Mouse (Mus musculus) forebrain, embryonic 11.5 days (tissue): ENCODE measurements around the gene Uaca. TPM values are rescaled to one million over a fixed set of nuclear protein-coding genes. Genes with fewer than 3 reads are reported as not detected.

Experiments used
- ATAC-seq: fragments of 200-750 bp; cut with Nextera tagmentation; replicated peaks from 2 replicates; pipeline ENCODE4 v1.8.0; 2017; ENCODE audit warnings: moderate TSS enrichment; ENCODE audit not compliant: low FRiP score
- DNase-seq: peaks from one replicate; pipeline ENCODE4 v3.0.0-alpha.2; 2017; ENCODE audit warnings: low spot score
- H3K27ac ChIP-seq: fragments of 300-500 bp; sonication (generic); 2 replicates; pipeline ENCODE4 v1.5.1; 2014; ENCODE audit warnings: low read depth, low read length
- H3K27me3 ChIP-seq: fragments of 300-500 bp; sonication (generic); 2 replicates; pipeline ENCODE4 v1.6.1; 2014; ENCODE audit warnings: mild to moderate bottlenecking, low read length, mixed read lengths; ENCODE audit not compliant: control insufficient read depth, insufficient read depth
- H3K36me3 ChIP-seq: fragments of 300-500 bp; sonication (generic); 2 replicates; pipeline ENCODE4 v1.6.1; 2014; ENCODE audit warnings: mild to moderate bottlenecking, low read length, moderate library complexity, mixed read lengths; ENCODE audit not compliant: control insufficient read depth, insufficient read depth
- H3K4me1 ChIP-seq: fragments of 300-500 bp; sonication (generic); replicated peaks from 2 replicates; pipeline ENCODE4 v1.6.1; 2014; ENCODE audit warnings: low read length, mixed read lengths; ENCODE audit not compliant: control insufficient read depth, insufficient read depth
- H3K4me2 ChIP-seq: fragments of 300-500 bp; sonication (generic); 2 replicates; pipeline ENCODE4 v1.6.1; 2014; ENCODE audit warnings: low read depth, mild to moderate bottlenecking, low read length, moderate library complexity, mixed read lengths; ENCODE audit not compliant: severe bottlenecking
- H3K4me3 ChIP-seq: fragments of 300-500 bp; sonication (generic); 2 replicates; pipeline ENCODE4 v1.5.1; 2014; ENCODE audit warnings: low read depth, low read length
- H3K9ac ChIP-seq: fragments of 300-500 bp; sonication (generic); 2 replicates; pipeline ENCODE4 v1.6.1; 2014; ENCODE audit warnings: low read length
- H3K9me3 ChIP-seq: fragments of 300-500 bp; sonication (generic); 2 replicates; pipeline ENCODE4 v1.6.1; 2016; ENCODE audit warnings: low read length, mixed read lengths; ENCODE audit not compliant: control insufficient read depth
- WGBS: fragments of 180-500 bp; shearing (Covaris S2); extraction: QIAGEN DNeasy Blood & Tissue Kit; methylation state at CpG from one replicate; pipeline ENCODE4 v1.1.7; 2014; 5-methylcytosine and 5-hydroxymethylcytosine counted together
- polyA plus RNA-seq: library from polyadenylated mRNA; unstranded; fragments of >200 nt; fragmentation: Nextera tagmentation; extraction: Ambion mirVana; gene quantifications from 2 replicates; pipeline ENCODE4 v1.2.1, GENCODE M21; 2014

Gene Uaca
- polyA plus RNA-seq, 1 experiment from 2014 or later, result 25.2 TPM

DNA sequence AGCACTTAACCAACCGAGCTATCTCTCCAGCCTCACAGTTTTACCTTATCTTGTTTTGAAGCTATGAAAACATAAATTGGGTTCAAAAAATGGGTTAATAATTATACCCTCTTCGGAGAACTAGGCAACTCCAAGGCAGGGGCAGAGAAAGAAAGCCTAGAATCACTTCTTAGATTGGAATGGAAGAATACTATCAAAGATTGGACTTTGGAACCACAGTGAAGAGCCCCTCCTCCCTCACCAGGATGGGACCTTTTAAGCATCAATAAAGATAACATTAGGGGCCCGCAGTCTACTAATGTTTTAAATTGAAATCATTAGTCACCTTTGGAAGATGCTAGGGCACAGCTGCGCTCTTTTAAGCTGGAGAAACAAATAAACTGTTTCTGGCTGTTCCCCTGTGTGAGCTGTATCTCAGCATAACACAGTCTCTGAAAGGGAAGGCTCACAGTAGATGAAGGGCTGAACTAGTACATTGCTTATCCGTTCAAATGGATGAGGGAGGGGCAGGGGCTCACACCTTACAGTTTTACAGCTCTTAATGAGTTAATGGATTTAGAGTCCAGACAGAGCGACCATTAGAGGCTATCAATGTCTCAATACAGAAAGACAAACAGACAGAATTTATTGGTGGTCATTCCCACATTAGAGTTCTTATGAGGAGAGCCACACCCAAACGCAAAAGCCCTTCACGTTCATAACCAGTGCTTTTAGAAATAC is 6.5 kb downstream of the Uaca start:
- H3K36me3 ChIP-seq, result no peaks in the 10 kb centered on the region
- ATAC-seq, result no peak
- no peaks in the 10 kb centered on the region for H3K27me3 ChIP-seq
- 87% methylated on average over 8 of the region's 8 CpGs for WGBS
- no peak for DNase-seq
- 0 out of 2 replicates have a peak, but pooled peaks cover 2% of the 10 kb centered on the region for H3K4me1 ChIP-seq
- H3K27ac ChIP-seq, result no peak overlapping the region
- no peak overlapping the region for H3K9ac ChIP-seq
- H3K4me3 ChIP-seq, result no peak overlapping the region
- H3K4me2 ChIP-seq, result no peak overlapping the region
- no peaks in the 10 kb centered on the region for H3K9me3 ChIP-seq

DNA sequence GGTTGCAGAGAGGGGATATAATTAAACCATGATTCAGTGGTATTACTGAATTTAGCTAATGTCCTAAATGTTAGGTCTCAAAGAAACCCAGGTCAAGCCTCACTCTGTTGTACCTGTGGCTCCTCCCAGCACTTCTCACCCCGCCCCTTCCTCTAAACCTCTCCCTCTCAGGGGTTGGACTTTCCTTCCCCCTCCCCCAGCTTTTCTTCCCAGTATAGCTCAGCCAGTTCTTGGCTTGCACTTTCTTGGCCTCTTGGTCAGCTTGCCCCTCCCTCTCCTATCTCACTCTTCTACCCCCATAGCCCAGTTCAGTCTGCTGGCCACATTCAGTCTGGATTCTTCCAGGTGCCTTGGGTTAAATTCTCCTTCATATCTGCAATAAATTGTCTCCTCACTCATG is 7.4 kb downstream of the Uaca start:
- WGBS, result 71% methylated on average over 1 of the region's 1 CpGs
- ATAC-seq (no peak), DNase-seq (no peak)
- Histone ChIP-seq H3K27me3 (no peaks in the 10 kb centered on the region), H3K27ac (no peak overlapping the region), H3K4me1 (0 out of 2 replicates have a peak, but pooled peaks cover 2% of the 10 kb centered on the region), H3K4me2 (no peak overlapping the region), H3K4me3 (no peak overlapping the region), H3K36me3 (no peaks in the 10 kb centered on the region), H3K9ac (no peak overlapping the region), H3K9me3 (no peaks in the 10 kb centered on the region)

DNA sequence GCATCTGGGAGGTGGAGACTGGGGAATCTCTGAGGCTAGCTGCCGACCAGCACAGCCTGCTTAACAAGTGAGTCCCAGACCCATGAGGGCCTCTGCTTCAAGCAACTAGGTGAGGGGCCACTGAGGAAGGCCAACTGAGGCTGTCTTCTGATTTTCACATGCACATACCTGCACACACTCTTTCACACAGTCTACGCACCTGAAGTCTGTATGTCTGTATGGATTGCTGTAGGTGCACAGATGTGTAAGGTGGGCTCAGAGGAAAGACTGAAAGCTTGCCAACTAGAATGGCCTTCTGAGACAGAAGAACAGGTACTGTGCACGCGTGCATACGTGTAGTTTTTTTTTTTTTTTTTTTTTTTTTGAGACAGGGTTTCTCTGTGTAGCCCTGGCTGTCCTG is 8.0 kb downstream of the Uaca start:
- no peak for DNase-seq
- H3K9ac ChIP-seq, result no peak overlapping the region
- no peak overlapping the region for H3K4me3 ChIP-seq
- 92% methylated on average over 5 of the region's 5 CpGs for WGBS
- 0 out of 2 replicates have a peak, but pooled peaks cover 2% of the 10 kb centered on the region for H3K4me1 ChIP-seq
- H3K4me2 ChIP-seq, result no peak overlapping the region
- no peaks in the 10 kb centered on the region for H3K36me3 ChIP-seq
- no peaks in the 10 kb centered on the region for H3K27me3 ChIP-seq
- no peak for ATAC-seq
- H3K27ac ChIP-seq, result no peak overlapping the region
- no peaks in the 10 kb centered on the region for H3K9me3 ChIP-seq

DNA sequence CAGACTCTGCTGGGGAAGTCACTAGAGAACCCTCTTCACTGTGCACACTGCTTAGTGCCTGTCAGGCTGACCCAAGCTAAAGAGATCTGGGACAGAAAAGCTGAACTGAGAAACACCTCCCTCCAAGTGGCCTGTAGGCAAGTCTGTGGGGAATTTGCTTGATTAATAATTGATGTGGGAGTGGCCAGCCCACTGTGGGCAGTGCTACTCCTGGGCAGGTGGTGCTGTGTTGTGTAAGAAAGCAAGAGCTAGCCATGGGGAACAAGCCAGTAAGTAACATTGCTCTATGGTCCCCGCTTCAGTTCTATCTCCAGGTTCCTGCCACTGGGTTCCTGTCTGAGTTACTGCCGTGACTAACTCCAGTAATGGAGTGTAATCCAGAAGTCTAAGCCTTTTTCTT is 11.7 kb downstream of the Uaca start:
- Histone ChIP-seq H3K9ac (no peak overlapping the region), H3K27me3 (no peaks in the 10 kb centered on the region), H3K9me3 (no peaks in the 10 kb centered on the region), H3K27ac (no peak overlapping the region), H3K4me3 (no peak overlapping the region), H3K4me2 (no peak overlapping the region), H3K4me1 (no peaks in the 10 kb centered on the region), H3K36me3 (no peaks in the 10 kb centered on the region)
- no peak for DNase-seq
- WGBS, result 96% methylated on average over 2 of the region's 2 CpGs
- ATAC-seq, result no peak

DNA sequence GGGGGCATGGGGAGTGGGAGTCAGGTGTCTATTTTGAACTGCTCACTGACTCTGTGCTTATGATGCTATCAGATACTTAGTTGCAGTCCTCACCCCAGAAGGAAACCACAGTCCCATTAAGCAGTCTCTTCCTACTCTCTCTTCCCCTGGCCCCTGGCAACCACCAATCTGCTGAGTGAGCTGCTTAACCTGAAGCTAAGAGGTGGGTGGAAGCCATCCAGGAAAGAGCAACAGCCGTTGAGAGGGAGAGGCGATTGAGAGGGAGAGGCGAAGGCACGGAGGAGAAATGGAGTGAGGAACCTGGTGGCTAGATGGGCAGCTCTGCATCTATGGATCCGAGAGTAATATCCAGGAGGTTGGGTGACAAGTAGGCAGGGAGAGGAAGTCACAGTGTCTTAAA is 13.7 kb downstream of the Uaca start:
- ATAC-seq, result no peak
- WGBS, result 96% methylated on average over 5 of the region's 5 CpGs

DNA sequence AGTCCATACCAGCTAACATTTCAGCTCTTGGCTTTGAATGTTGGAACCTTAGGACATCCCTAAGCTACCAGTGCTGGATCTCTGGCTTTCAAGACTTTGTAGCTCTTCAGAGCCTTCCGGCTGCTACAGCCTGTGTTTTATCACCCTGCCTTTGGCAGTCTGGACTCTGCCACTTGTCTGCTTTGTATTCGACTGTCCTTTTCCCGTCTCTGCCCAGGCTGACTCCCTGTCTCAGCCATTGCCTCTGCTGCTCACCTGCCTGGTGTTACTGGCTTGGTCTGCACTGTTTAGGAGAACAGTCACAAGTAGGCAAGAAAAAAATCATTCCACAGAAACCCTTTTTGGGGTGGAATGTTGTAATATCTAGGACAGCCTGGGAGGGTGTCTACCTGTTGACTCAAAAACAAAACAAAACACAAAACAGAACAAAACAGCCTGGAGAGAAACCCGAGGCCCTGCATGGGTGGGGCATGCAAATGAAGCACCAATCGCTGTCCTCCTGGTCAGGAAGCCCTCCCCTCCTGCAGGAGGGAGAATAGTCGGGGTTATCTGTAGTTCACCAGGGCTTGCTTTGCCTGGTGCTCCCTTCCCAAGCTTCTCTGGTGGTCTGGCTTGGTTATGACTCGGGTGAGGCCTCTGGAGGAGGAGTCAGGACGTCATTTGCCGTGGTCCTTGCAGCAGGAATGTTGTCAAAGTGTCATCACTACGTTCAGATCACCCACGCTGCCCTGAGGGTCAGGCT is 19.0 kb downstream of the Uaca start:
- H3K9me3 ChIP-seq, result no peaks in the 10 kb centered on the region
- no peak overlapping the region for H3K27ac ChIP-seq
- no peaks in the 10 kb centered on the region for H3K36me3 ChIP-seq
- ATAC-seq (no peak), DNase-seq (no peak)
- H3K27me3 ChIP-seq, result no peaks in the 10 kb centered on the region
- WGBS, result 15% methylated on average over 11 of the region's 11 CpGs
- no peak overlapping the region for H3K4me2 ChIP-seq
- no peak overlapping the region for H3K4me3 ChIP-seq
- H3K9ac ChIP-seq, result no peak overlapping the region
- peaks cover 5% of the 10 kb centered on the region for H3K4me1 ChIP-seq

More for the DNA sequence above, 13.7 kb downstream of the Uaca start:
- Histone ChIP-seq H3K4me2 (no peak overlapping the region), H3K4me1 (no peaks in the 10 kb centered on the region), H3K27ac (no peak overlapping the region), H3K27me3 (no peaks in the 10 kb centered on the region), H3K4me3 (no peak overlapping the region), H3K36me3 (no peaks in the 10 kb centered on the region), H3K9me3 (no peaks in the 10 kb centered on the region), H3K9ac (no peak overlapping the region)
- DNase-seq, result no peak

DNA sequence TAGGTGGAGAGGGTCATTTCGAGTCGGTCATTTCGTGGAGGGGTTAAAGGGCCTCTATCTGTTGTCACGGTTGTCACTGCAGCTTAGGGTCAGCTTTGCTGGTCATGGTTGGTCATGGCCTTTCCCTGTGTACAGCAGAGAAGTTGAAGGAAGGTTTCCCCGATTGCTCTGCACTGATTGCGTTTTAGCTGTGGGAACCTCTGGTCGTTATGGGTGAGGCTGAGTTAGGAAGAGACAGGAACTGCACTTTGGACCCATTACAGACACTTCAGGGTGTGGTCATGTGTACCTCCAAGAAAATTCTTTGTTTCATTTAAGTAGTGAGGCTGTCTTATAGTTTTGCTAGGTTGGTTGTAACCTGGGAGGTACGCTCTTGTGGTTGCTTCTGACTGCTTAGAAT is 21.2 kb downstream of the Uaca start:
- H3K4me2 ChIP-seq, result no peak overlapping the region
- no peak for DNase-seq

DNA sequence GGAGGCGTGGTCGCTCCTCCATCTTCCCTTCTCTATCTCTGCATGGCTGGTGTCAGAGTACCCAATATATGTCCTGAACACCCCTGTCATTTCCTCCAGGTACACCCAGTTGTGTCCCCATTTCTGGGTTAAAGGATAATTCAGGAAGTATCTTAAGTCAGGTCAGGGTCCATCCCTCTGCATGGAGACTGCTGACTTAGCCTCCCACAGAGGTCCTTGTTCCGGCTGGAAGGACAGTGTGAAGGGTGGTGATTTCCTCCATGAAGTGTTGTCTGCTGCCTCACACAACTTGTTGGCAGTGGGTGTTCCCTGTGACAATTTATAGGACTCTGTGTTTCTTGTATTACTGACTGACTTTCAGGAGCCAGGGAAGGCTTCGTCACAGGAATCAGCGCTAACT is 23.2 kb downstream of the Uaca start:
- H3K9ac ChIP-seq, result no peak overlapping the region
- ATAC-seq (no peak), DNase-seq (no peak)
- peaks cover 5% of the 10 kb centered on the region for H3K4me1 ChIP-seq
- no peak overlapping the region for H3K27ac ChIP-seq
- H3K36me3 ChIP-seq, result no peaks in the 10 kb centered on the region
- no peak overlapping the region for H3K4me3 ChIP-seq
- H3K27me3 ChIP-seq, result no peaks in the 10 kb centered on the region
- 93% methylated on average over 5 of the region's 5 CpGs for WGBS
- H3K4me2 ChIP-seq, result no peak overlapping the region
- H3K9me3 ChIP-seq, result no peaks in the 10 kb centered on the region

More for the DNA sequence above, 21.2 kb downstream of the Uaca start:
- Histone ChIP-seq H3K36me3 (no peaks in the 10 kb centered on the region), H3K4me1 (peaks cover 5% of the 10 kb centered on the region), H3K27ac (no peak overlapping the region), H3K4me3 (no peak overlapping the region), H3K9me3 (no peaks in the 10 kb centered on the region), H3K27me3 (no peaks in the 10 kb centered on the region), H3K9ac (no peak overlapping the region)
- WGBS, result 95% methylated on average over 8 of the region's 8 CpGs
- no peak for ATAC-seq
